Mouse (Mus musculus): ENCODE results near the gene Sit1.

Sit1 gene

GRCm38 (mm10) chr4:43483535-43484091 is at the start of gene Sit1:
Sit1 (minus strand) TSS chr4:43483734.
- DNase-seq (ENCODE audit: low read depth, low spot score) = no peak

GRCm38 (mm10) chr4:43533270-43533669 is 49.7 kb upstream of the Sit1 start:
- no peak for DNase-seq (ENCODE audit: low read depth, low spot score)

GRCm38 (mm10) chr4:43530581-43530980 is 47.0 kb upstream of the Sit1 start:
- DNase-seq (ENCODE audit: low read depth, low spot score) = peak; percentile 74

GRCm38 (mm10) chr4:43530081-43530501 is 46.6 kb upstream of the Sit1 start:
- no peak for DNase-seq (ENCODE audit: low read depth, low spot score)

GRCm38 (mm10) chr4:43528487-43528886 is 45.0 kb upstream of the Sit1 start:
- no peak for DNase-seq (ENCODE audit: low read depth, low spot score)

- DNase-seq (ENCODE audit: low read depth, low spot score) = no peak
Measured at GRCm38 (mm10) chr4:43527880-43528279, 44.3 kb upstream of the Sit1 start.

- peak; percentile 89 for DNase-seq (ENCODE audit: low read depth, low spot score)
Measured at GRCm38 (mm10) chr4:43519956-43520355, 36.4 kb upstream of the Sit1 start.

- DNase-seq (ENCODE audit: low read depth, low spot score) = no peak
Measured at GRCm38 (mm10) chr4:43519551-43519950, 36.0 kb upstream of the Sit1 start.

- no peak for DNase-seq (ENCODE audit: low read depth, low spot score)
Measured at GRCm38 (mm10) chr4:43515764-43516708, 32.5 kb upstream of the Sit1 start.

GRCm38 (mm10) chr4:43513791-43514190 is 30.3 kb upstream of the Sit1 start:
- DNase-seq (ENCODE audit: low read depth, low spot score) = no peak

GRCm38 (mm10) chr4:43513300-43513699 is 29.8 kb upstream of the Sit1 start:
- DNase-seq (ENCODE audit: low read depth, low spot score) = no peak

GRCm38 (mm10) chr4:43512653-43513052 is 29.1 kb upstream of the Sit1 start:
- no peak for DNase-seq (ENCODE audit: low read depth, low spot score)

- no peak for DNase-seq (ENCODE audit: low read depth, low spot score)
Measured at GRCm38 (mm10) chr4:43511675-43512454, 28.3 kb upstream of the Sit1 start.

GRCm38 (mm10) chr4:43509109-43509508 is 25.6 kb upstream of the Sit1 start:
- no peak for DNase-seq (ENCODE audit: low read depth, low spot score)

- DNase-seq (ENCODE audit: low read depth, low spot score) = peak; percentile 55
Measured at GRCm38 (mm10) chr4:43508666-43508997, 25.1 kb upstream of the Sit1 start.

- DNase-seq (ENCODE audit: low read depth, low spot score) = no peak
Measured at GRCm38 (mm10) chr4:43507938-43508665, 24.6 kb upstream of the Sit1 start.

- no peak for DNase-seq (ENCODE audit: low read depth, low spot score)
Measured at GRCm38 (mm10) chr4:43506536-43507185, 23.1 kb upstream of the Sit1 start, which contains the start of gene Car9. Car9 (plus strand) TSS chr4:43506966.

- DNase-seq (ENCODE audit: low read depth, low spot score) = no peak
Measured at GRCm38 (mm10) chr4:43506074-43506473, 22.5 kb upstream of the Sit1 start.

- no peak for DNase-seq (ENCODE audit: low read depth, low spot score)
Measured at GRCm38 (mm10) chr4:43504269-43504668, 20.7 kb upstream of the Sit1 start.

GRCm38 (mm10) chr4:43503506-43503905 is 20.0 kb upstream of the Sit1 start:
- DNase-seq (ENCODE audit: low read depth, low spot score) = no peak

- no peak for DNase-seq (ENCODE audit: low read depth, low spot score)
Measured at GRCm38 (mm10) chr4:43503041-43503440, 19.5 kb upstream of the Sit1 start.

Data from forelimb bud, embryonic 11.5 days (tissue).